Mouse (Mus musculus) layer of hippocampus, adult 11-12 months (tissue): ENCODE results near the gene Shisal2b.
A peak's percentile ranks its signal among the peaks of the same experiment; 100 is the strongest.
"Not testable (repeated sequence)": the region's sequence is repeated elsewhere in the genome, so short reads cannot be mapped to it uniquely, and the experiment has no call there.

ENCODE experiments used
- DNase-seq: peaks from one replicate; pipeline ENCODE4 v3.0.0; 2022; ENCODE audit warnings: low spot score

Shisal2b gene

DNA sequence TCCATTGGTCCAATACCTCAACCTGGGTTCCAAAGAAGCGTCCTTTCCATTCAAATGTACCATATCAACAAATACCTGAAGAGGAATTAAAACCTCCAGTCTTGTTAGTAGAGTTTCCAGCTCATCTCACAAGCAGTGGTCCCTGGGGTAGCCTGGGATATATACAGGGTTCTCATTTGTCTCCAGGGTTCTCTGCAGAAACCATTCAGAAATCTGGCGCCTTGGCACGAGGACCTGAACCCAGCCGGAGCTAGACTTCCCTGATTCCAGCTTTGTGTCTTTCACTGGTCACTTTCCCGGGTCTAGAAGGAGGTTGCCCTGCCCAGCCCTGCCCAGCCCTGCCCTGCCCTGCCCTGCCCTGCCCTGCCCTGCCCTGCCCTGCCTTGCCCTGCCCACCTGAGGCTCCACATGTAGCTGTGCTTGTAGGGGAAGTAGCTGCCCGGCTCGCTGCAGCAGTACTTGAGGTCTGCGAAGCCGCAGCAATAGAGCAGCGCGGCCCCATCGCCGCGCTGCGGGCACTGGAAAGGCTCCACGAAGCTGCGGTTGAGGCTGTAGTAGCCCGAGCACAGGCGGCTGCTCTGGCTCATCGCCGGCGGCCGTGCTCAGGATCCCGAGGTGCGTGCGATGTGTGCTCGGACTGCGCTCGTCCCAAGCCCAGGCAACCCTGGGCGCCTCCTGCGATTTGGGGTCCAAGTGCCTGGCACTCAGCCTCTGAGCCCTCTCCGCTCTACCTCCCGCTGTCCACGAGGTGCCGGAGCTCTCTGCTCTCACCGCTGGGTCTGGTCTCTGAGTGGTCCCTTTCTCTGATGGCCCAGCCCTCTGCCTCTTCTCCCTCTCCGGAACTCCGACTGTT is at the start of gene Shisal2b:
Gene Shisal2b (minus strand): TSS at position 767 of the 853 bp plus-strand sequence.
- DNase-seq: peak; percentile 14

DNA sequence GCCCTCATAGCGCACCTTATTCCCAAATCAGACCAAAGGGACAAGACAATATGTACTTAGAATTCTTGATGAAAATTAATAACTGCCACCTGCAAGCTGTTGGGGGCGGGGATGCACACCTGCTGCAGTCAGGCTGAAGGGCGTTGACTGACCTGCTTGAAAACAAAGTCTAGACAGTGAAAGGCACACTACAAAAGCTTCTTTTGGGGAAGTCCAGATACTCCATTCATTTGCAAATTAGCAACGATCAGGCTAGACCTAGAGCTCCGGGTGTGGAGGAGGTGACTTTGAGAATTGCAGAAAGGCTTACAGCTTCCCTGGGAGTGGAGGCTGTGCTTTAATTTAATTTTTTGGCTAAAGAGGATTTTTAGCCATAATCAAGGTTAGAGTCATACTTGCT is 47.9 kb upstream of the Shisal2b start:
- not testable (repeated sequence) for DNase-seq

DNA sequence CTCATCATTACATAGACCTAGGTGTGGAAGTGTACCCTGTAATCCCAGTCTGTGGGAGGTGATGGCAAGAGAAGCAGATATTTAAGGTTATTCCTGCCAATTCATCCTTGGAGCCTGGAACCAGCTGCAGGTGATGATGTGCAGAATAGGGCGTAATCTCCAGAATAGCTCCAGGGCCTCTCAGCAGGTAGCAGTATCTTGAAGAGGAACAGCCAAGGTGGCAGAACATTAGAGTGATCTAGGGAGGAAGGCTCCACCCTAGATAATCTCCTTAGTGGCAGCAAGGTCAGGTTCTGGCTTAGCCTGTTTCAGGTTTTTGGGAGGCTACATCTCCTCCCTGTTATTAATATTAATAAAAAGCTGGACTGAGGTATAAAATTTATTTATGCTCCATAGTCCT is 47.3 kb upstream of the Shisal2b start:
- DNase-seq: not testable (repeated sequence)

DNA sequence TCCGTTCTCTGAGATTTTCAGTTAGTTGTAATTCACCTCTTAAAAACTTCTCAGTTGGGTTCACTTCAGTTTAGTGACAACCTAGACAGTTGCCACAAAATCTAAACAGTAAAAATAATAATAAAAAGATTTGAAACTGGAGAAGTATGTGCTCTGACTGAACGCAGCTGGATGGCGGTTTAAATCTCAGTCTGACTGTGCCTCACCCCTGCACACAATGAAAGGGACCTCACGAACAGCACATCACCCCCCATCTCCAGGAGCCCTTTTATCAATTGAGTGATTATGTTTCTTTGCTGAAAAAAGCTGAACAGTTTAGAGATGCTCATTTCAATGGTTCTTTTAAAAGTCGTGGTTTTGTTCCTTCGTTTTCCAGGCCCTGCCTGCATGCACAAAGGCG is 45.0 kb upstream of the Shisal2b start:
- DNase-seq: no peak

DNA sequence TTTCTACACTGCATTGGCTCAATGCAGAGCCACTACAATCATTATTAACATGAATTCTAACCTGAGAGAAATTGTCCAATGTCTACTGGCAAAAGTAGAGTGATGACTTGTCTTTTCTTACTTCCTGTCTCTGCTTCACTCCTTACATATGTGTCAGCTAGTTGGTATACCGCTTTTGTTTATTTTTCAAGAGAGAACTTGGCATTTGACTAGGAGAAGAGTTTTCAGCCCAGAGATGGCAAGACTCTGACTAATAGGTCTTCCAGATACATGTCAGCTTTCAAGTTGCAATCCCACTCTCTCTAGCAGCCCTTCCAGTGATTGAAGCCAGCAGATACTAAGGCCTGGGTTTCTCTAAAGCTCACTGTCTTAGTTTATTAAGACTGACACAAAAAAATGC is 31.1 kb upstream of the Shisal2b start:
- no peak for DNase-seq

DNA sequence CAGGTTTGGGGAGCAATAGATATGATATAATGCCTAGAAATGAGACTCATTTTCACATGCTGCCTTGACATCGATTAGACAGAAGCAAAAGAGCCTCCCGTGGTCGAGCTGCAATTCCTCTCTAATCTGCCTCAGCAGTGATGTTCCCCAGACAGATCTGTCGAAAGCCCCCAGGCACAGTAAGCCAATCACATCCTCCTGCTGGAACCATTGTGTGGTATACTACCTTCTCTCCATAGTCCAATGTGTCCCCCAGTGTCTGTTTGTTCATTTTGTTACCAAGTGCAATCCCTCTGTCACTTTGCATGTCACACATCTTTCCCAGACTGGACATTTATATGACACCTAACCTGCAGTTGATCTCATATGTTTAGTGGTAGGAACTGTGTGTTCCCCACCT is 28.6 kb upstream of the Shisal2b start:
- DNase-seq: no peak

DNA sequence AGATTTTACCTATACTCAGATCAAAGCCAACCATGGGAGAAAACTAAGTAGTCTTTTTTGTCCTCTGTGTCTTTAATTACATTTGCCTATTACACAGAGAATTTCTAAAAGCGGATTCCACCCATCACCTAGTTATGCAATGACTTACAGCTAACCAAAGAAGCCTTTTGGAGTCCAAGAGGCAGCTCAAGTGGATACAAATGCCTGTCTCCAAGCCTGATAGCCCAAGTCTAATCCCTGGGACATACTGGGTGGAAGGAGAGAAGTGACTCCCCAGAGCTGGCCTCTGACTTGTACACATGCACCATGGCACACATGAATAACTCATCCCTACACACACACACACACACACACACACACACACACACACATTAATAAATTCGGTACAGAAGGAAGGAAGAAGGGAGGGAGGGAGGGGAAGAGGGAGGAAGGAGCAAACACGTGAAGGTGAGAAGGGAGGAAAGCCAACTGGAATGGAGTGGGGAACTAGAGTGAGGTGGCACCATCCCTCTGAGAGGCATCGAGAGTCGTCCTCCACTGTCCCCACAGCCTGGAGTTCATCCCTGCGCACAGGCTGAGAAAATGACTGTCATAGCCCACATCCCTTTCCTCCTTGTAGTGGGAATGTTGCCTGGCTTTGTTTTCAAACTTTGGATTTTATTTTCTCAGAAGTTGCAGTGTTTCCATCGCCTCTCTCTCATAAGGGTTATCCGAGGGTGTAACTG is 22.8 kb upstream of the Shisal2b start:
- no peak for DNase-seq

DNA sequence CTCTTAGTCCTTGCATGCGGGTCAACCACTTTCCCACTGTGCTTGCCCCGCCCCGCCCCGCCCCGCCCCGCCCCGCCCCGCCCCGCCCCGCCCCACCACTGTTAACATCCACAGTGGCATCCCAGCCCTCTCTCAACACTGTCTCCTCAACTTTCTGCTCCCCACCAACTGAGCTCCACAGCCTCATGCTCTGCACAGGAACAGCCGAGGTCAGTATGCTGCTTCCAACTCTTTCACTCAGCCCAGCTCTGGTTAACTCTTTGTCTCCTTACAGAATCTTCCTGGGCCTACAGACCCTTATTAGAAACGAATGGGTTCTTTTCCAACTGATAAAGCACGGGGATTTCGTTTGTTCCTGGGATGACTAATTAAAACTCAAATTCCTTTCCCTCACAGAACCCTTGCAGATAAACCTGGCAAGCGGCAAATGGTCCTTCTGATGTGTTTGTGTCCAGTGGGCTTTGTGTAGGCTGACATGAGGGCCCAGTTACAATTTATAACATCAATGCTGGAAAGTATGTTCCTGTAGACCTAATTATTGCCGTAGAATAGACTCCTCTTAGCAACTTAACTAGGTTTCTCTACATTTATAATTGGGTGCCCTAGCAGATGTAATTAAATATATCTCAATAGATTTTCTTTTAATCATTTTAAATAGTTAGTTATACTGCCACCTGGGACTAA is 20.0 kb upstream of the Shisal2b start:
- no peak for DNase-seq

DNA sequence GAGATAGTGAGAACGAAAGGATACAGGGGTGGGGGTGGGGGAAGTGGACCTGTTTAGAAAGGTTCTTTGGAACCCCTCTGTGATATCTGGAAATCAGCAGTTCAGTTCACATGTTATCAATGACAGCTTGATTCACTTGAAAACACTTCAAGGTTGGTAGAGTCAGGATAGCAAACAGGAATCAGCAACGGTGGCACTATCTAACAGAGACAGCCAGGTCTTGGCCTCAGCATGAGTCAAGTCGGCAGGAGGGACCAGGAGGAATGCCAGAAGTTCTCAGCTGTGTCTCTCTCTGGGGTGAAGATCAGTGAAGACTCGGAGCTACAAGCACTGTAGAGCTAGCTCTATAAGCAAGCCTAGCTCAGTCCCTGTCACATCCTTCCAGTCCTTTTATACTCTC is 14.8 kb upstream of the Shisal2b start:
- no peak for DNase-seq

DNA sequence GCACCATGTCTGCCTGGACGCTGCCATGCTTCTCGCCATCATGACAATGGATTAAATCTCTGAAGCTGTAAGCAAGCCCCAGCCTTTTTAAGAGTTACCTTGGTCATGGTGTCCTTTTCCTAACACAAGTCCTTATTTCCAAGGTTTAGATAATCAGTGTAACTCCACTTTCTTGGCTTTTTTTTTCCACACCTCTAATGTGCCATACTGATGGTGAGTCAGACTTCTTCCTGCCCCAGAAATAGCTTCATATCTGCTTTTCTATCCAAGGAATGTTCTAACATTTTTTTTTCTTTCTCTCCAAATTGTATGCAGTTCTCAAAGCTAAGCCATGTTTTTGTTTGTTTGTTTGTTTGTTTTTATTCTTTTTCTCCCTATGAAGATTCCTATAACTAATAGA is 6.2 kb upstream of the Shisal2b start:
- no peak for DNase-seq

DNA sequence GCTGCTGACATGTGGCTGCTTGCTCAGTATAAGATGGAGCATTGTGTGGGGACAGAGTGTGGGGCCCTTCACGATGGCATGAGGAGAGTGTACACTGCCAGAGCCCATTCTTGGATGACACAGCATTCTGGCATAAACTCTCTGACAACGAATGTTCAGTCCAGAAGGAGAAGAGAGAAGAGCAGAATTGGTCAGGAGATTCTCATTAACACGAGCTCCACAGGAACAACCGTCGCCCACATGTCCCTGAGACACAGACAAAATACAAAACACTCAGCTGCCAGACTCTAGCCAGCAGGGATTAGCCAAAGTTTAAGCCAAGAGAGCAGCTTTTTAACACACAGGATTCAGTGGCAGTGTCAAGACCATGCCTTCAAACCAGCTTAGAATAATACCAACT is 3.0 kb upstream of the Shisal2b start:
- no peak for DNase-seq

DNA sequence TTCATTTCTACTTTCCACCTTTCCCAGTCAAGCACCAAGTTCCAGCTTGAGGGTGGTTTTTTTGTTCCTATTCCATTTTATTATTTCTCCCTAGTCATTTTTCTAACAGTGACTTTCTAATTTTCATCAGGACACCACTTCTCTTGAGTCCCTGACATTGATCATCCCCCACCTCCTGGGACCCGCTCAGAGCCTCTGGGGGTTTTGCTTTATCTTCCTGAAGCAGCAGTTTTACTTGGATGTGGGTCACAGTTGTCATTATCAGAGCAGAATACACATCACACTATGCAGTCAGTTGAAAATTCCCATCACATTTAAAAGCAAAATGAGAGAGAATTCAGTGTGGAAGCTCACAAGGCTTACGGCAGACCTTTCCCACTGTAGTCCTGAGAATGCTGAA is 10.0 kb downstream of the Shisal2b start:
- no peak for DNase-seq

DNA sequence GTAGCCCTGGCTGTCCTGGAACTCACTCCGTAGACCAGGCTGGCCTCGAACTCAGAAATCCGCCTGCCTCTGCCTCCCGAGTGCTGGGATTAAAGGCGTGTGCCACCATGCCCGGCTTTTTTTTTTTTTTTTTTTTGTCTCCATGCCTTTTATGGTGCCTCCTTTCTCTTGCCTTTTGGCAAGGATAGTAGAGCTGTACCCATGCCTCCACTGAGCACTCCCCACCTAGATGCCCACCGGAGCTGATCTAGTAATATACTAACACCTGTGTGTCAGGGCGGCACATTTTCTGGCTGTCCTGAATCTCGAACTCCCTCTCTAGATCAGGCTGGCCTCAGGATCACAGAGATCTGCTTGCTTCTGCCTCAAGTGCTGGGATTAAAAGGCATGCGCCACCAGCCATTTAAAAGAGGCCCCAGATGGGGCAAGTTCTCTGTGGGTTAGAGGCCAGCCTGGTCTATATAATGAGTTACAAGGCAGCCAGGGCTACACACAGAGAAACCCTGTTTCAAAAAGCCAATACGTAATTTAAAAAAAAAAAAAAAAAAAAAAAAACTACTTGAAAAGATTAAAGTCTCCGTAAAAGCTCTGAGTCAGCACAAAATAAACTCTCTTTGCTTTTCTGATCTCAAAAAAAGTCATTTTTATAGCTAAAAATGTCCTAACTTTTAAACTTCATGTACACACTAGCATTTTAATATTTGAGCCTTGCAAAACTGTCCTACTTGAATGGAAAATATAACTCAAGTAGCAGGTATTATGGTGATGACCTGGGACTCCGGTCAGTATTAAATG is 20.2 kb downstream of the Shisal2b start:
- DNase-seq: no peak

DNA sequence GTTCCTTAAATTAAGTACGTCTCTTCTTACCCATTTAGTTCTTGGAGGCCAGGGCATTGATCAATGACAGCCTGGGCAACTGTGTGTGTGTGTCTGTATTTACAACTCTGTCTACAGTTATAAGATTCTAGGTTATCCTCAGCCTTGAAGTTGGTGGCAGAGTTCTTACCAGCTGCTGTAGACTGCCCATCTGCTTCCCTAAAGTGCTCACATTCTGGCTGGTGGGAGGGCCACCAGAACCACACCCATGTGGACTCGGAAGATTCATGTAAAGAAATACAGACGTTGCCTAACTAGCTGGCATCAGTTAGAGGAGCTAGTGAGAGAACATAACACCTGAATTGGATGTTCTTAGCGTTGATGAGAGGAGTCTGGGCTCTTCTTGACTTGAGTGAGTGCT is 21.8 kb downstream of the Shisal2b start:
- no peak for DNase-seq

DNA sequence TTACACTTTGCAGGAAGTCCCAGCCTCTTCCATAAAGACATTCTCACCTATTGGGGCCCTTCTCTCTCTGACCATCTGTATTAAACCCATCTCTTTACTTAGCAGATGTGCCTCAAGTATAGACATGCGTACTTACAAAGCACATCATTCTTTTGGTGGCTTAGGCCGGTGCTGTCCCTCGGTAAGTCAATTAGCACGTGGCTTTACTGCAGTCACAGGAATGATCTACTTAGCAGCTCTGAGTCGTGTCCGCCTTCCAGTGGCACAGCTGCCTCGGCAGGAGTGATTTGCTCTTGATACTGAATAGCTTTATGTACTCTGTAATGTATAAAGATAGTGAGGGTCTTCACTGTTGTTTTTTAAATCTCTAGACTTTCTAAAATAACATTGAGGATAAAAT is 26.1 kb downstream of the Shisal2b start:
- no peak for DNase-seq

DNA sequence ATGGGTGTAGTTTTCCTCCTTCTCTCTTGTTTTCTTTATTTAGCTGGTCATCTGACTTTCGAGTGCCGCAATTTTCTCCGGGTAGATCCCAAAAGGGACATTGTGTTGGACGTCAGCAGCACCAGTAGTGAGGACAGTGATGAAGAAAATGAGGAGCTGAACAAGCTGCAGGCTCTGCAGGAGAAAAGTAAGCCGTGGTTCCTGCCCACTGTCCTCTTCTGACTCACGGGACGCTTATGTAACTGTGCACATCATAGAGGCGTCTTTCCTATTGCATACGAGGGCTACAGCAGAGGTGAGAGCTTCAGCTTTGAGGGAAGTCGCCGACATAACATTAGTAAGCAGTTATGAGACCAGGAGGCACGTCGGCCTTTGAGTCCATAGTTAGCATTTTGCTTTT is 30.9 kb downstream of the Shisal2b start:
- no peak for DNase-seq

DNA sequence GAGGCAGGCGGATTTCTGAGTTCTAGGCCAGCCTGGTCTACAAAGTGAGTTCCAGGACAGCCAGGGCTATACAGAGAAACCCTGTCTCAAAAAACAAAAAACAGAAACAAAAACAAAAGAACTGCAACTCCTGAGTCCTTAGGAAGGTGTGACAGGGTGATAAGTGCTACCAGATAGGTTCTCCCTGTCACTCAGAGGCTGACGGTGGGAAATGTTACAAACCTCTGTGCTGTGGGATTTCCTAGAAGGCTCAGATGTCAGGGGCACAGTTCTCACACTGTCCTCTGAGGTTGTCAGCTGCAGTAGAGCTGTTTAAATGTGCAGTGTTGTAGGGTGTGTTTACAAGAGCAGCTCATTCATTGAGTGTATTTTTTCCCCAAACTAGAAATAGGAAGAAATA is 38.2 kb downstream of the Shisal2b start:
- DNase-seq: no peak

DNA sequence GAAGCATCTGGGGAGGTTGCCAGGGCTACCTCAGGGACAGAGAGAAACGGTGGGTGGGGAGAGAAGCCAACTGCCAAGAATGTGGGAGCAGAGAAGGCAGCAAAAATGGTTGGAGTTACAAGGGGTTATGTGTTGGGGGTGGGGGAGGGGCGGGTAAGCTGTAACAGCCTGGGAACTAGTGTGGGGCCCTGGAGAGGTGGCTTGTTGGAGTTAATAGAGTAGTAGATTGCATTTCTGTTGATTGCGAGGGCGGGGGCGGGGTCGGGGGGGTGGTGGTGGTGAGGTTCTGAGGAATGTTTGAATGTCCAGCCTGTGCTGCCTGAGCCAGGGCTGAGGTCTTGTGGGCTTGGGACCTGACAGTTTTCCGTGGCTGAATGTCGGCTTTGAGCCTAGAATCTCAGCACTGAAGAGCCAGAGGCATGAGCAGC is 41.3 kb downstream of the Shisal2b start:
- no peak for DNase-seq

DNA sequence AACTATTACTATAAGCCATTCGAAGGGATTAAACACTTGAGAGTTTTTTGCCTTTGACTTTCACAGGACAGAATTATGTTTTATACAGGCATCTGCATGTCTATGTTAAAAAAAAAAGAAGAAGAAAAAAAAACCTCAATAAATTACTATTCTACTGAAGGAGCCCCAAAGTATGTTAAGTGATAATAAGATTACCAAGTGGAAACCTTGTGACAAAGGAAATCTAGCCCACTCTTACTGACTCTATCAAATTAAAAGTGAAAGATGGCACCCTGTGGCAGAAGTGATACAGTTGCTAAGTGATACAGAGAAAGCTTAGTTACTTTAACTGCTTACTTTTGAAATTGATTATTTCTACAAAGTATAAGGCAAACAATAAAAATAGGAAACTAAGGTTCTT is 41.8 kb downstream of the Shisal2b start:
- no peak for DNase-seq

DNA sequence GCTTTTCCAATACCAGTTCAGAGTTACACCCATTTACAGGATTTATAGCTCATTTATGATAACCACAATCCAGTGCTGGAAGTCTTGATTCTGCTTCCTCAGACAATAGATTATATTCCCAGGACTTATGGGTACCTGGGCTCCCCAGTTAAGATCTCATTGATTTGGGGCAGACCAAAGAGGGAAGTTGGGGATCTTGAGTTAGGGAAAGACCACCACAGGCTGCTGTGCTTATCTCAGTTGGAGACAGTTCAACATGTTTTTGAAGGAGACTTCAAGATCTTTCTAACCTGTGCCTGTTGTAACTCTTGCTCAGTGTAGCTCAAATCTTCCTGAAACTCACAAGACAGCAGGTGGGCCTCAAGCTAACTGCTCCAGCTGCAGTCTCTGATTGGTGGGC is 42.5 kb downstream of the Shisal2b start:
- DNase-seq: no peak

DNA sequence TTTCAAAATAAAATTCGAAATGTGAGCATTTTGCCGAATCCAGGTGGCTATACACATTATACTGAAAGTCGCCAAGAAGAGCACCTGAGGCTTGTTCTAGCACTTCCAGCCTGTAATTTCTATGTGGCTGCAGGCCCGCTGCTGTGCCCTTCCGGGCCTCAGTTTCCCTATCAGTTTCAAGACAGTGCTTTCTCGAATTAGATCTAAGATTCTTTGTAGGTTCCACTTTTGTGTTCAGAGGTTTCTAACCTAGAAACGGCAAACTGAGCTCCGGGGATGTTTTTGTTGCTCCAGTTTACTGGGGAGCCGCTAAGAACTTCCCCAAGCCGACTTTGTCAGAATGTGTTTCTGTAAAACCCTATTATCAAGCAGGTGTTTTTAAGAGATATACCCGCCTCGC is 46.0 kb downstream of the Shisal2b start:
- DNase-seq: no peak
